Mouse (Mus musculus) hindbrain, embryonic 11.5 days (tissue): ENCODE data around the gene Dlst. TPM values are rescaled to one million over a fixed set of nuclear protein-coding genes. Genes with fewer than 3 reads are reported as not detected.

Experiments used
- ATAC-seq: fragments of 200-750 bp; cut with Nextera tagmentation; 2 replicates; pipeline ENCODE4 v1.8.0; 2017; ENCODE audit warnings: mild to moderate bottlenecking, moderate TSS enrichment, moderate library complexity; ENCODE audit not compliant: low FRiP score
- DNase-seq: peaks from one replicate; pipeline ENCODE4 v3.0.0-alpha.2; 2015; ENCODE audit warnings: low spot score
- H3K27ac ChIP-seq: fragments of 300-500 bp; sonication (generic); 2 replicates; pipeline ENCODE4 v1.5.1; 2014; ENCODE audit warnings: mild to moderate bottlenecking, low read depth, low read length
- H3K27me3 ChIP-seq: fragments of 300-500 bp; sonication (generic); 2 replicates; pipeline ENCODE4 v1.6.1; 2014; ENCODE audit warnings: mild to moderate bottlenecking, low read length, moderate library complexity, mixed read lengths; ENCODE audit not compliant: control insufficient read depth, insufficient read depth
- H3K36me3 ChIP-seq: fragments of 300-500 bp; sonication (generic); 2 replicates; pipeline ENCODE4 v1.6.1; 2014; ENCODE audit warnings: mild to moderate bottlenecking, low read length, moderate library complexity, mixed read lengths; ENCODE audit not compliant: control insufficient read depth, insufficient read depth
- H3K4me1 ChIP-seq: fragments of 300-500 bp; sonication (generic); replicated peaks from 2 replicates; pipeline ENCODE4 v1.6.1; 2014; ENCODE audit warnings: low read length, mixed read lengths; ENCODE audit not compliant: control insufficient read depth, insufficient read depth
- H3K4me2 ChIP-seq: fragments of 300-500 bp; sonication (generic); replicated peaks from 2 replicates; pipeline ENCODE4 v1.6.1; 2014; ENCODE audit warnings: mild to moderate bottlenecking, low read depth, low read length
- H3K4me3 ChIP-seq: fragments of 300-500 bp; sonication (generic); 2 replicates; pipeline ENCODE4 v1.5.1; 2014; ENCODE audit warnings: low read depth, low read length
- H3K9ac ChIP-seq: fragments of 300-500 bp; sonication (generic); 2 replicates; pipeline ENCODE4 v1.6.1; 2014; ENCODE audit warnings: low read depth, low read length
- H3K9me3 ChIP-seq: fragments of 300-500 bp; sonication (generic); 2 replicates; pipeline ENCODE4 v1.6.1; 2016; ENCODE audit warnings: low read length; ENCODE audit not compliant: control insufficient read depth
- WGBS: fragments of 180-500 bp; shearing (Covaris S2); extraction: QIAGEN DNeasy Blood & Tissue Kit; methylation state at CpG from one replicate; pipeline ENCODE4 v1.1.7; 2014; 5-methylcytosine and 5-hydroxymethylcytosine counted together
- polyA plus RNA-seq: library from polyadenylated mRNA; unstranded; fragments of >200 nt; fragmentation: Nextera tagmentation; extraction: Ambion mirVana; gene quantifications from 2 replicates; pipeline ENCODE4 v1.2.1, GENCODE M21; 2014

Dlst gene
- polyA plus RNA-seq, 1 experiment from 2014 or later = 98.7 TPM

- H3K4me3 ChIP-seq = no peak overlapping the region
- WGBS = 85% methylated on average over 10 of the region's 10 CpGs
- no peaks in the 10 kb centered on the region; the same call in 1 of the 2 replicates for H3K4me1 ChIP-seq
- no peaks in the 10 kb centered on the region for H3K36me3 ChIP-seq
- DNase-seq (peak; percentile 7), ATAC-seq (no peak)
- H3K9me3 ChIP-seq = no peaks in the 10 kb centered on the region
- no peak overlapping the region for H3K9ac ChIP-seq
- no peak overlapping the region; the same call in 1 of the 2 replicates for H3K27ac ChIP-seq
- H3K27me3 ChIP-seq = no peaks in the 10 kb centered on the region
- no peak overlapping the region for H3K4me2 ChIP-seq
These were observed 15.9 kb upstream of the Dlst start for GRCm38 (mm10) chr12:85094706-85095105.

- no peak overlapping the region for H3K4me2 ChIP-seq
- H3K4me3 ChIP-seq = no peak overlapping the region
- H3K9ac ChIP-seq = no peak overlapping the region
- no peak for ATAC-seq
- no peaks in the 10 kb centered on the region for H3K36me3 ChIP-seq
- WGBS = 85% methylated on average over 11 of the region's 11 CpGs
- no peaks in the 10 kb centered on the region; the same call in 1 of the 2 replicates for H3K4me1 ChIP-seq
- no peaks in the 10 kb centered on the region for H3K27me3 ChIP-seq
- H3K27ac ChIP-seq = no peak overlapping the region; the same call in 1 of the 2 replicates
- no peaks in the 10 kb centered on the region for H3K9me3 ChIP-seq
- DNase-seq = no peak
These were observed 15.5 kb upstream of the Dlst start for GRCm38 (mm10) chr12:85095146-85095545.

GRCm38 (mm10) chr12:85095859-85096258 is 14.8 kb upstream of the Dlst start:
- 89% methylated on average over 7 of the region's 7 CpGs for WGBS
- no peak for DNase-seq

GRCm38 (mm10) chr12:85101001-85101400 is 9.6 kb upstream of the Dlst start:
- Histone ChIP-seq H3K4me3 (no peak overlapping the region), H3K9ac (no peak overlapping the region), H3K36me3 (no peaks in the 10 kb centered on the region), H3K27me3 (no peaks in the 10 kb centered on the region), H3K9me3 (no peaks in the 10 kb centered on the region), H3K27ac (no peak overlapping the region), H3K4me2 (no peak overlapping the region), H3K4me1 (no peaks in the 10 kb centered on the region)
- 63% methylated on average over 14 of the region's 14 CpGs for WGBS
- DNase-seq = no peak
- no peak for ATAC-seq

More at GRCm38 (mm10) chr12:85095859-85096258, 14.8 kb upstream of the Dlst start:
- Histone ChIP-seq H3K9me3 (no peaks in the 10 kb centered on the region), H3K9ac (no peak overlapping the region), H3K4me3 (no peak overlapping the region), H3K4me2 (no peak overlapping the region), H3K36me3 (no peaks in the 10 kb centered on the region), H3K27me3 (no peaks in the 10 kb centered on the region), H3K27ac (no peak overlapping the region), H3K4me1 (no peaks in the 10 kb centered on the region; the same call in 1 of the 2 replicates)
- ATAC-seq = no peak

GRCm38 (mm10) chr12:85101521-85102106 is 9.0 kb upstream of the Dlst start:
- DNase-seq (no peak), ATAC-seq (no peak)
- Histone ChIP-seq H3K27ac (no peak overlapping the region), H3K36me3 (no peaks in the 10 kb centered on the region), H3K9ac (no peak overlapping the region), H3K4me3 (no peak overlapping the region), H3K4me2 (no peak overlapping the region), H3K27me3 (no peaks in the 10 kb centered on the region), H3K9me3 (no peaks in the 10 kb centered on the region), H3K4me1 (no peaks in the 10 kb centered on the region)
- WGBS = 83% methylated on average over 5 of the region's 5 CpGs

GRCm38 (mm10) chr12:85103096-85103495 is 7.5 kb upstream of the Dlst start:
- Histone ChIP-seq H3K36me3 (no peaks in the 10 kb centered on the region), H3K9me3 (no peaks in the 10 kb centered on the region), H3K27me3 (no peaks in the 10 kb centered on the region), H3K4me3 (no peak overlapping the region), H3K27ac (no peak overlapping the region), H3K9ac (no peak overlapping the region), H3K4me1 (no peaks in the 10 kb centered on the region), H3K4me2 (no peak overlapping the region)
- ATAC-seq = no peak
- no peak for DNase-seq
- 83% methylated on average over 8 of the region's 8 CpGs for WGBS

- ATAC-seq = no peak
- H3K27me3 ChIP-seq = no peaks in the 10 kb centered on the region
- 87% methylated on average over 8 of the region's 8 CpGs for WGBS
- no peak overlapping the region for H3K27ac ChIP-seq
- H3K4me3 ChIP-seq = no peak overlapping the region
- H3K9ac ChIP-seq = no peak overlapping the region
- DNase-seq = no peak
- H3K4me1 ChIP-seq = 0 out of 2 replicates have a peak, but pooled peaks cover under 1% of the 10 kb centered on the region
- no peaks in the 10 kb centered on the region for H3K36me3 ChIP-seq
- H3K9me3 ChIP-seq = no peaks in the 10 kb centered on the region
- H3K4me2 ChIP-seq = no peak overlapping the region
These were observed 5.8 kb upstream of the Dlst start for GRCm38 (mm10) chr12:85104789-85105188.

- Histone ChIP-seq H3K4me2 (0 out of 2 replicates have a peak overlapping the region, but pooled peaks have one; percentile 12), H3K27me3 (no peaks in the 10 kb centered on the region), H3K36me3 (no peaks in the 10 kb centered on the region), H3K9me3 (no peaks in the 10 kb centered on the region), H3K4me1 (0 out of 2 replicates have a peak, but pooled peaks cover 3% of the 10 kb centered on the region), H3K9ac (no peak overlapping the region), H3K27ac (no peak overlapping the region), H3K4me3 (no peak overlapping the region)
- 3% methylated on average over 8 of the region's 8 CpGs for WGBS
- DNase-seq = peak; percentile 27
- ATAC-seq = no peak
These were observed 4.3 kb upstream of the Dlst start for GRCm38 (mm10) chr12:85106292-85106691.

GRCm38 (mm10) chr12:85108643-85109042 is 2.0 kb upstream of the Dlst start:
- ATAC-seq (no peak), DNase-seq (no peak)
- Histone ChIP-seq H3K27ac (no peak overlapping the region), H3K4me1 (peaks cover 3% of the 10 kb centered on the region; the same call in 1 of the 2 replicates), H3K9ac (no peak overlapping the region), H3K9me3 (no peaks in the 10 kb centered on the region), H3K4me3 (no peak overlapping the region), H3K27me3 (no peaks in the 10 kb centered on the region), H3K4me2 (no peak overlapping the region), H3K36me3 (no peaks in the 10 kb centered on the region)
- 60% methylated on average over 3 of the region's 3 CpGs for WGBS
